Mouse (Mus musculus) embryonic fibroblast, embryonic 13.5 days (primary cell): ENCODE measurements around the gene Cdk18.

Source experiments
- CTCF ChIP-seq: IDR thresholded peaks from 2 replicates; pipeline ENCODE4 v1.5.1; 2011; ENCODE audit warnings: mild to moderate bottlenecking, control low read depth, low read length, moderate library complexity, borderline replicate concordance; ENCODE audit not compliant: insufficient read depth
- POLR2A ChIP-seq: IDR thresholded peaks from 2 replicates; pipeline ENCODE4 v1.6.1; 2011; ENCODE audit warnings: low read depth, mild to moderate bottlenecking, control low read depth, low read length, moderate library complexity

DNA sequence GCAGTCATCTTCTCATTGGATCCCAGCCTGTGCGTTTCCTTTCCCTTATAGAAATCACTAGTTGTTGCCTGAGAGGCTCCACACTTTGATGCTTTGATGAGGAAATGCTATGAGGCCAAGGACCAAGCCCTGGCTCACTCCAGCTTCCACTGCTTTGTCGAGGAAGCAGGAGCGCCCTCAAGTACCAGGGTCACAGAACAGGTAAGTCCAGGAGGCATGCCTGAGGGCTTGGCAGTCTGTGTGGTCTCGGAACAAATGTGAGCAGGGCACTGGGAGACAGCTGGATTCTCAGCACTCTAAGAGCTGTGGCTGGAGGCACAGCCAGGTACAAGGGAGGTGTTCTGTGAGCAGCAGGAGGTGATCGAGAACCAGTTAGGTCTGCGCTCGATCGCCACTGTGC is 27.1 kb downstream of the Cdk18 start:
- no peak for TF ChIP-seq CTCF
- TF ChIP-seq POLR2A = no peak
